Mouse (Mus musculus) lung, embryonic 16.5 days (tissue): ENCODE results near the gene Ddah2. TPM values are rescaled to one million over a fixed set of nuclear protein-coding genes. Genes with fewer than 3 reads are reported as not detected.
"Not testable (repeated sequence)": the region's sequence is repeated elsewhere in the genome, so short reads cannot be mapped to it uniquely, and the experiment has no call there.

Experiments used
- ATAC-seq: fragments of 200-750 bp; cut with Nextera tagmentation; 2 replicates; pipeline ENCODE4 v1.8.0; 2017; ENCODE audit warnings: low read depth, mild to moderate bottlenecking, moderate library complexity
- H3K27ac ChIP-seq: fragments of 300-500 bp; sonication (generic); 2 replicates; pipeline ENCODE4 v1.5.1; 2014; ENCODE audit warnings: mild to moderate bottlenecking, control low read depth, low read length
- H3K27me3 ChIP-seq: fragments of 300-500 bp; sonication (generic); 2 replicates; pipeline ENCODE4 v1.6.1; 2014; ENCODE audit warnings: low read depth, low read length, mixed read lengths; ENCODE audit not compliant: control insufficient read depth, insufficient read depth
- H3K36me3 ChIP-seq: fragments of 300-500 bp; sonication (generic); 2 replicates; pipeline ENCODE4 v1.6.1; 2014; ENCODE audit warnings: low read length; ENCODE audit not compliant: control insufficient read depth, insufficient read depth
- H3K4me1 ChIP-seq: fragments of 300-500 bp; sonication (generic); replicated peaks from 2 replicates; pipeline ENCODE4 v1.6.1; 2014; ENCODE audit warnings: low read length, mixed read lengths; ENCODE audit not compliant: control insufficient read depth, insufficient read depth
- H3K4me2 ChIP-seq: fragments of 300-500 bp; sonication (generic); 2 replicates; pipeline ENCODE4 v1.6.1; 2014; ENCODE audit warnings: low read depth, low read length, control low read depth
- H3K4me3 ChIP-seq: fragments of 300-500 bp; sonication (generic); 2 replicates; pipeline ENCODE4 v1.5.1; 2014; ENCODE audit warnings: mild to moderate bottlenecking, low read length, control low read depth
- H3K9ac ChIP-seq: fragments of 300-500 bp; sonication (generic); 2 replicates; pipeline ENCODE4 v1.6.1; 2014; ENCODE audit warnings: low read length, control low read depth
- H3K9me3 ChIP-seq: fragments of 300-500 bp; sonication (generic); 2 replicates; pipeline ENCODE4 v1.6.1; 2016; ENCODE audit warnings: low read length; ENCODE audit not compliant: control insufficient read depth
- WGBS: fragments of 180-500 bp; shearing (Covaris S2); extraction: QIAGEN DNeasy Blood & Tissue Kit; methylation state at CpG from one replicate; pipeline ENCODE4 v1.1.7; 2014; 5-methylcytosine and 5-hydroxymethylcytosine counted together
- polyA plus RNA-seq: library from polyadenylated mRNA; unstranded; fragments of >200 nt; fragmentation: Nextera tagmentation; extraction: Ambion mirVana; gene quantifications from 2 replicates; pipeline ENCODE4 v1.2.1, GENCODE M21; 2015

The Ddah2 gene
- polyA plus RNA-seq, 1 experiment from 2014 or later: 309 TPM

DNA sequence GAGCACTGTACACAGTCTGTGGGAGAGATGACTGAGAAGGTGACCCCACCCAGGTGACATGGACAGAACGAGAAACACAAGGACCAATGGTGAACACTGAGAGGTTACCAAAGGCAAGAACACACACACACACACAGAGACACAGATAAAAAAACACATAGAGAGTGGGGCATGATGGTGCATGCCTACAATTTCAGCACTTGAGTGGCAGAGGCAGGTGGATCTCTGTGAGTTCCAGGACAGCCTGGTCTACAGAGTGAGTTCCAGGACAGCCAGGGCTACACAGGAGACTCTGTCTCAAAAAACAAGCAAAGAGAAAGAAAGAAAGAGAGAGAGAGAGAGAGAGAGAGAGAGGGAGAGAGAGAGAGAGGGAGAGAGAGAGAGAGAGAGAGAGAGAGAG is 25.1 kb upstream of the Ddah2 start:
- not testable (repeated sequence) for H3K4me2 ChIP-seq, H3K9me3 ChIP-seq, H3K27me3 ChIP-seq, H3K27ac ChIP-seq, ATAC-seq, H3K36me3 ChIP-seq, H3K4me3 ChIP-seq, H3K9ac ChIP-seq, H3K4me1 ChIP-seq
- WGBS: 53% methylated on average over 1 of the region's 1 CpGs

DNA sequence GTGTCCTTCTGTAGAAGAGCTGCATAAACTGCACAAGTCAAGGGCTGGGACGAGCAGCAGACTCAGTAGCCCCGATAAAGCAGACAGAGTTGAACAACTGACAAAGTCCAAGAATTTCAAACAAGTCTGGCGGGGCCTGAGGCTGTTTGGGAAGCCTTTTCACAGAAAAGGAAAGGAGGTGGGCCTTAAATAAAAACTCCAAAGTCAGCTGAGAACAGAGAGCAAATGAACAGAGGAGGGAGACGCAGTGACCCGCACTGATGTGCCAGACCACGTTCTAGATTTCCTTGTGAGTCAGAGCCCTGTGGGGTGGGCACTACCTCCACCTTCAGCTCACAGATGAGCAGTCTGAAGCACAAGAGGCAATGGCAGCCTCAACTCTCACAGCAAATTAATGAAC is 23.9 kb upstream of the Ddah2 start:
- Histone ChIP-seq H3K9ac (no peak overlapping the region), H3K4me1 (no peaks in the 10 kb centered on the region), H3K4me3 (no peak overlapping the region), H3K36me3 (no peaks in the 10 kb centered on the region), H3K9me3 (no peaks in the 10 kb centered on the region), H3K27ac (no peak overlapping the region), H3K4me2 (no peak overlapping the region), H3K27me3 (no peaks in the 10 kb centered on the region)
- ATAC-seq: no peak
- WGBS: 70% methylated on average over 6 of the region's 6 CpGs

DNA sequence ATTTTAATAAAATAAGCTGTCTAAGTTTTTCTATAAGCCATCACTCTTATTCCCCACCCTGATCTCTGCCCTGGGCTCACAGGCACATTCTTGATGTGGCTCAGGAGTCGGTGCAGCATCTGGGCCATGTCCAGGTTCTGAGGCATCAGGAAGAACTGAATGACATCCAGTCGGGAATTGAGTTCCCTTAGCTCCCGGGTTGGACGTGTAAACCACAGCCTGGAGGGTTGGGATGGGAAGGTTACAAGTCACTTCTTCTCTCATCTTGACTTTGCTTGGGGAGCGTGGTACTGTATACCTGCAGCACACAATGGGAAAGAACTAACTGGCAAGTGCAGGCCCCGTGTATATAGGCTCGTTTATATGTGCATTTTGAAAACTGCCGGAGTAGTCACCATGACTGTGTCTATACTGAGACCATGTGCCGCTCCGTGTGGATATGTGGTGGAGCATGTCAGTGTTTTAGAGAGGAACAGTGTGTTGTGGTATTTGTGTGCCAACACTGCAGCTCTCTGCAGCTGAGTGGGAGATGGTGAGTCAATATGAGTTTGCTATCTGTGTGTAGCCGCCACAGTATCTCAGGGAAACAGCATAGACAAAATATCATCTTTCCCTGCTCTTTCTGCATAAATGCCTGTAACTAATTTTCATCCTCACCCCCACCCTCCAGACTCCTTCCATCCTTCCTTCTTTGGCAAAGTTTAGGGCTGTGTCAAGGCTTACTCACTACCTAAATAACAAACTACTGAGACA is 19.5 kb upstream of the Ddah2 start:
- H3K27me3 ChIP-seq: no peaks in the 10 kb centered on the region
- no peak overlapping the region for H3K27ac ChIP-seq
- no peak overlapping the region for H3K4me2 ChIP-seq
- peaks cover 4% of the 10 kb centered on the region; the same call in 1 of the 2 replicates for H3K4me1 ChIP-seq
- H3K36me3 ChIP-seq: no peaks in the 10 kb centered on the region
- no peak overlapping the region for H3K9ac ChIP-seq
- 80% methylated on average over 11 of the region's 11 CpGs for WGBS
- no peaks in the 10 kb centered on the region for H3K9me3 ChIP-seq
- no peak for ATAC-seq
- H3K4me3 ChIP-seq: no peak overlapping the region

DNA sequence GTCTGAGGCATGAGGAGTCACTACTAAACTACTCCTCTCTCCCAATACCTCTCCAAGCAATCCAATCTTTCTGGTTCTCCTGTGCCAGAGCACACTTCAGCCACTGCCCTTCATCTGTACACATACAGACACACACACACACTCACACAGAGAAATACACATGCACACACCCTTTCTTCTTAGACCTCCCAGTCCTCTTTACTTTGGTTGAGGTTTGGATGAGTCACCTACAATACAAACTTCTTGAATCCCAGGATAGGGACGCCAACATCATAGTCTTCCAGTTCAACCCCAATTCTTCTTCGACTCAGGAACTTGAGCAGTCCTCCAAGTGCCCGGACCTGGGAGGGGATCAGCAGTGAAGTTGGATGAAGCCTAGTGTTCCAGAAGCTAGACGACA is 15.0 kb upstream of the Ddah2 start:
- no peak for ATAC-seq
- Histone ChIP-seq H3K9ac (no peak overlapping the region), H3K4me1 (peaks cover 26% of the 10 kb centered on the region), H3K9me3 (no peaks in the 10 kb centered on the region), H3K4me2 (no peak overlapping the region), H3K36me3 (no peaks in the 10 kb centered on the region), H3K4me3 (no peak overlapping the region), H3K27ac (peak overlapping the region; percentile 11), H3K27me3 (no peaks in the 10 kb centered on the region)
- WGBS: 67% methylated on average over 4 of the region's 4 CpGs

DNA sequence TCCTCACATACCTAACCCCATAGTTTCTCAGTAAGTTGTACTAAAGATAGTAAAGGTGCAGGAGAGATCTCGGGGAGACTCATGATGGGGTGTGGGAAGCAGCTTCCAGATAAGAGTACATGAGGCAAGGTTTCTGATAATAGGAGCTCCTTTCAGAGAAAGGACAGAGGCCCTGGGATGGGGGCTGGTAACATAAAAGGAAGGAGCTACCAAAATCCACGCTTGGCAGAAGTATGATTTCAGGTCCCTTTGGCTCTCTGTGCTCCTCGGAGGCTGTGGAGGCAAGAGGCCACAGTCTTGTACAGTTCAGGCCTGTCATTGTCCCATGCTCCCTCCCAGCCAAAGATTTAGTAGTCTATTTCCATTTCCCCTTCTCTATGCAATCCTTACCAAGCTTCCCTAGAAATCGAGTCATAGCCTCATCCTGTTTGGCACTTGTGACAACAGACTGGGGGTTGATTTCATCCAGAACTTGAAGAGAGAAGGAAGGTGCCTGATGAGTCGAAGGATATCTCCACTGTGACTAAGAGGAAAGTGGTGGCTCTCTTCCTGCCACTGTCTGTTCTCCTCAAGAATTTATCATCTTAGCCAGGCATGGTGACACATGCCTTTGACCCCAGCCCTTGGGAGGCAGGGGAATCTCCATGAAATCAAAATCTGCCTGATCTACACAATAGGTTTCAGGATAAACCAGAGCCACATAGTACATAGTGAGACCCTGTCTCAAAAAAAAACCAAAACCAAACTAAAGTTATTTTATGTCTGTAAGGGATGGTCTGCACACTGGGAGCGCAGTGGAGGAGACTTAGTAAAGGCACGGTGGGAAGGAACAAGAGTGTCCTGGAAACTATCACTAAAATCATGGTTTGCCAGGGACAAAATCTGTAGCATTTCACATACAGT is 13.7 kb upstream of the Ddah2 start:
- peak overlapping the region; percentile 99 for H3K27ac ChIP-seq
- peak overlapping the region; percentile 97 for H3K9ac ChIP-seq

DNA sequence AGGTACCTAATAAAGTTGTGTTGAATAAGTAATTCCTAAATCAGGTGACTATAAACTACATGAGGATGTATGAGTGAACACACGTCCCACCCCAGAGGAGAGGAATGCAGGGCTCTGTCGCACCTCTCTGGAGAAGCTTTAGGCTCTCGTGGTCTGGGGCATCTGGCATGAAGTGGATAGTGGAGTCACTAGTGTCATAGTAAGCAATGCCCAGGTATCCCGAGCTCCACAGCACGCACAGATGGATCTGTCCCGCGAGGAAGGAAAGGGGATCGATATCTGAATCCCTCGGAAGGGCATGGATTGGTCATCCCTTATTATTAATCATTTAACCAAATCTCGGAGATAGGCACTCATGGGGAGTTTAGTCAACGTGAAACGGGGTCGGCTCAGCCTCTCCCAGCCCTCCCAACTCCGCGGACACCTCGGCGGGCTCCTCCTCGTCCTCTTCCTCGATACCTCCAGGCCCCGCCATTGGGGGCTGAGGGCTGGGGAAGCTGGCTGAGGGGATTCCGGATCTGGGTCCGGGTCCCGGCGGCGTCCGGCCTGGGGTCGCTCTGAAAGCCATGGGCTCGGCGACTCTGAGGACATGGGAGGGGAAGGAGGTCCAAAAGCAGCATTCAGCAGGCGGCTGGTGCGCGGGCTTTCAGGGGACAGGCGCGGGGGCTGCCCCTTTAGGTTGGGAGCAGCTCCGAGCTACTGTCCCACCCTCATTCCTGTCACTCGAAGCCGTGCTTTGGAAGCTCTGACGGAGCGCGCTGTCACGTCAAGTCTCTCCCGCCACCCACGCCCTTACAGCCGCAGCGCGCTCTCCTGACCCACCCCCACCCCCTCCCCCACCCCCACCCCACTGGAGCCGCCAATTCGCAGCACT is 12.8 kb upstream of the Ddah2 start:
- no peak; the same call in 1 of the 2 replicates for ATAC-seq
- Histone ChIP-seq H3K27me3 (no peaks in the 10 kb centered on the region), H3K4me1 (peaks cover 37% of the 10 kb centered on the region), H3K9ac (peak overlapping the region; percentile 97), H3K9me3 (no peaks in the 10 kb centered on the region), H3K36me3 (no peaks in the 10 kb centered on the region), H3K4me2 (peak overlapping the region; percentile 99), H3K4me3 (peak overlapping the region; percentile 72), H3K27ac (peak overlapping the region; percentile 99)
- 2% methylated on average over 46 of the region's 48 CpGs for WGBS

More for the DNA sequence above, 13.7 kb upstream of the Ddah2 start:
- H3K36me3 ChIP-seq: no peaks in the 10 kb centered on the region
- ATAC-seq: no peak
- peak overlapping the region; percentile 99 for H3K4me2 ChIP-seq
- no peaks in the 10 kb centered on the region for H3K27me3 ChIP-seq
- H3K4me3 ChIP-seq: peak overlapping the region; percentile 72
- no peaks in the 10 kb centered on the region for H3K9me3 ChIP-seq
- WGBS: 74% methylated on average over 7 of the region's 7 CpGs
- H3K4me1 ChIP-seq: peaks cover 37% of the 10 kb centered on the region

DNA sequence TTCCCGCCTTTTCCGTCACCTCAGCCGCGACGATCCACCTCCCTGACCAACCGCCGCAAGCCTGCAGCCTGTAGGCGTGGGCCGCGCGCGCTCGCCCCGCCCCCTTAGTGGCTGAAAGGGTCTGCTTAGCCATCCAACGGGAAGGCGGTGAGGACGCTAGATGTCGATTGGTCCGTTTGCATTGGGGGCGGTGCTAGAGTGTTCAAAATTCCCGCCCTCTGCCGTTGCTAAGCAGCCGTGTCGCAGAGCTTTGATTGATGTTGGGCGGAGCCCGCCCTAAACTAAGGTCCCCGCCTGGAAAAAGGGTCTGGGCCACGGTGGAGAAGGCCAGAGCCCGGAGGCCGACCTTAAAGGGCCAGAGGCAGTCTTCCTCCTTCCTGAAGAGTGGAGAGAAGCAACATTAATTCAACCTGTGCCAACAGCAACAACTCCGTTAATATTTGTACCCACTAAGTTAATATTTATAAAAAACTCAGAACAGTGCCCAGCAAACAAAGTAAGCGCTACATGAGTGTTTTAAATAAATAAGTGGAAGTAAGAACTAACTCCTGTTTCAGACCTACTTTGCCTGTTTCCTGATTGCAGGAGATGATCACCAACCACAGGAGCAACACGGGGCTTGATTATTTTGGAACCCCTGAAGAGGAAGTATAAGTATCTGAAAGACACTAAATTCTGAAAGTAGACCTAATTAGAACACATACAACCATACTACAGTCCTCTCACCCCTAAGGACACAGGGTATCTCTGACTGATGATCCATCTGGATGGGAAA is 12.0 kb upstream of the Ddah2 start, which contains the start of gene Msh5:
Gene Msh5, minus strand, starts transcription at position 65 of the 775 bp plus-strand sequence.
- Histone ChIP-seq H3K4me2 (peak within 1 kb of the TSS; percentile 99), H3K27ac (peak within 1 kb of the TSS; percentile 99), H3K9me3 (no peaks in the 10 kb centered on the region), H3K4me1 (peaks cover 38% of the 10 kb centered on the region), H3K4me3 (peak within 1 kb of the TSS; percentile 72), H3K36me3 (no peaks in the 10 kb centered on the region), H3K27me3 (no peaks in the 10 kb centered on the region), H3K9ac (peak within 1 kb of the TSS; percentile 97)
- ATAC-seq: peak; percentile 93
- 1% methylated on average over 33 of the region's 33 CpGs for WGBS

DNA sequence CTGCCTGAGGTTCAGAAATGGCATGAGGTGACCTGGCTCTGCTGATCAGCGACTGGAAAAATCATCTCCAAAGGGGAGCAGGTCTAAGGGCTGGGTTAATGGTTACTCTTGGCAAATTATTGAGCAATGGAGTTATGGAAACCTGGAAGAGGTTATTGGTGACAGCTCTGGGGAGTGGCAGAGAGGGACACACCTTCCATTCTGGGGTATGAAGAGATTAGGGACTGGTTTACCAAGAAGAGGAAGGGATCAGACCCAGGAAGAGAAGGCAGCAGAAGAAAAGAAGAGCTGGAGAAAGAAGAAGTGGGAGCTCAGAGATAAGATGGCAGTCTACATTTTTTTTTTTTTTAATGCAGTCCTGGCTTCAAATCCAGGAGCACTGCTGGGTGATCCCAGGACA is 11.1 kb upstream of the Ddah2 start:
- Histone ChIP-seq H3K36me3 (peaks cover 1% of the 10 kb centered on the region), H3K4me1 (peaks cover 44% of the 10 kb centered on the region), H3K9ac (no peak overlapping the region), H3K4me3 (no peak overlapping the region), H3K9me3 (no peaks in the 10 kb centered on the region), H3K27me3 (no peaks in the 10 kb centered on the region), H3K27ac (peak overlapping the region; percentile 99), H3K4me2 (peak overlapping the region; percentile 25)
- WGBS: 24% methylated on average over 1 of the region's 1 CpGs
- ATAC-seq: no peak
